Mouse (Mus musculus) intestine, embryonic 14.5 days (tissue): Measurements from ENCODE around the gene Cttnbp2nl. TPM values are rescaled to one million over a fixed set of nuclear protein-coding genes. Genes with fewer than 3 reads are reported as not detected.

ENCODE experiments used
- ATAC-seq: fragments of 200-750 bp; cut with Nextera tagmentation; replicated peaks from 2 replicates; pipeline ENCODE4 v1.8.0; 2017; ENCODE audit warnings: low read depth, moderate number of reproducible peaks, moderate TSS enrichment, moderate library complexity; ENCODE audit not compliant: low FRiP score, low TSS enrichment
- DNase-seq: peaks from one replicate; pipeline ENCODE4 v3.0.0-alpha.2; 2018; ENCODE audit warnings: low spot score
- H3K27ac ChIP-seq: fragments of 300-500 bp; sonication (generic); 2 replicates; pipeline ENCODE4 v1.5.1; 2014; ENCODE audit warnings: low read depth, mild to moderate bottlenecking, control low read depth
- H3K27me3 ChIP-seq: fragments of 300-500 bp; sonication (generic); replicated peaks from 2 replicates; pipeline ENCODE4 v1.6.1; 2014; ENCODE audit warnings: low read length, control low read depth; ENCODE audit not compliant: control insufficient read depth, insufficient read depth
- H3K36me3 ChIP-seq: fragments of 300-500 bp; sonication (generic); 2 replicates; pipeline ENCODE4 v1.6.1; 2014; ENCODE audit warnings: low read length, control low read depth; ENCODE audit not compliant: control insufficient read depth, insufficient read depth
- H3K4me1 ChIP-seq: fragments of 300-500 bp; sonication (generic); replicated peaks from 2 replicates; pipeline ENCODE4 v1.6.1; 2014; ENCODE audit warnings: low read length, control low read depth, mixed read lengths; ENCODE audit not compliant: control insufficient read depth, insufficient read depth
- H3K4me2 ChIP-seq: fragments of 300-500 bp; sonication (generic); 2 replicates; pipeline ENCODE4 v1.6.1; 2014; ENCODE audit warnings: low read length
- H3K4me3 ChIP-seq: fragments of 300-500 bp; sonication (generic); 2 replicates; pipeline ENCODE4 v1.5.1; 2014; ENCODE audit warnings: low read depth, low read length, control low read depth, mixed read lengths
- H3K9ac ChIP-seq: fragments of 300-500 bp; sonication (generic); 2 replicates; pipeline ENCODE4 v1.6.1; 2014; ENCODE audit warnings: mild to moderate bottlenecking, low read length
- H3K9me3 ChIP-seq: fragments of 300-500 bp; sonication (generic); 2 replicates; pipeline ENCODE4 v1.6.1; 2016; ENCODE audit warnings: low read length, control low read depth; ENCODE audit not compliant: control insufficient read depth
- WGBS: fragments of 180-500 bp; shearing (Covaris S2); extraction: QIAGEN DNeasy Blood & Tissue Kit; methylation state at CpG from one replicate; pipeline ENCODE4 v1.1.7; 2014; 5-methylcytosine and 5-hydroxymethylcytosine counted together
- polyA plus RNA-seq: library from polyadenylated mRNA; unstranded; fragments of >200 nt; fragmentation: Nextera tagmentation; extraction: Ambion mirVana; gene quantifications from 2 replicates; pipeline ENCODE4 v1.2.1, GENCODE M21; 2014

The Cttnbp2nl gene
- 23.6 and 31.1 TPM in 2 replicates for polyA plus RNA-seq

DNA sequence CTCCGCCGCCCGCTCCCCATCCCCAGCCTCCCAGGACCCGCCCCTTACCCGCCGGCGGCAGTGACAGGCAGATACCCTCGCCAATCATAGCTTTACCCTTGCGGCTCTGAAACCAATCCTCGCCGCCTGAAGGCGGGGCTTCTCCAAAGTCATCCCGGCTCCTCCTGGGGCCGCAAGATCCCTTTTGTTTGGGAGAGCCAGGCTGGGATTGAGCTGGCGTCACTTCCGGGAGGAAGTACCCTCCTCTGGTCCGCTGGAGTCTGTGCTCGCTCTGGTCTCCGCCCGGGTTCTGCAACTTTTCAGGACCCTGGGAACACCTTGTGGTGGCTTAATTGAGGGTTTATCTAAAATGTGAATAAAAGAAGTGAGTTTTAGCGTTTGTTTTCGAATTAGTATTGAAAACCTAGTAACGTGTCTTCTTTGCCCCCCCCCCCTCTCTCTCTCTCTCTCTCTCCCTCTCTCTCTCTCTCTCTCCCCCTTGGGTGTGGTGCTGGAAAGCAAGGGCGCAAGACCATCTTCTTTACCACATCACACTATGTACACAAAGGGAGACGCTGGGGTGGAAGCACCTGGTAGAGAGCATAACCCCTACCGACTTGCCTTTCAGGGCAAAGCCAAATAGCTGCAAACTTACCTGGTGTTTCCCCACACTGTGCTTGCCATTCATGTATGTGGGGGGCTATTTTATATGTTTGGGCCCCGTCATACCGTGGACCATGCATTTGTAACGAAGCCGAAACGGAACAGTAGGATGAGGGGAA is at the start of gene Cttnbp2nl:
TSS of gene Cttnbp2nl (minus strand) at position 210 of the 761 bp plus-strand sequence.
- no peaks in the 10 kb centered on the region for H3K9me3 ChIP-seq
- WGBS: 2% methylated on average over 31 of the region's 31 CpGs
- peak within 1 kb of the TSS; percentile 96 for H3K4me3 ChIP-seq
- H3K27ac ChIP-seq: peak within 1 kb of the TSS; percentile 80
- peak; percentile 100 for DNase-seq
- peak; percentile 98 for ATAC-seq
- peaks cover 27% of the 10 kb centered on the region for H3K4me1 ChIP-seq
- H3K4me2 ChIP-seq: peak within 1 kb of the TSS; percentile 75
- peak within 1 kb of the TSS; percentile 77 for H3K9ac ChIP-seq
- H3K27me3 ChIP-seq: no peaks in the 10 kb centered on the region
- H3K36me3 ChIP-seq: no peaks in the 10 kb centered on the region

DNA sequence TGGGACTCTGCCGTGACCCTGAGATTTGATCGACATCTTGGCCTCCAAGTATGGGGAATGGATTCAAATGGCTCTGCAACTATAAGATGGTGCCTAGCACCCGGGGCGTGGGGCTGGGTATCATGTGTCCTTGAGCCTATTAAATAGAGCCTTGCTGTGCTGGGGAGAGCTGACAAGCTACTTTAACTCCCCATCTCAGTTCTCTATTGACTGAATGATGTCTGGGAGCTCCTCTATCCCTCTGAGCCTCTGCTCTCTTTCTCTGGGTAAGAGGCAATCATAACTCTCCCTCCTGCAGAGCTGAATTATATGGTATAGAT is 47.3 kb upstream of the Cttnbp2nl start:
- Histone ChIP-seq H3K4me1 (no peaks in the 10 kb centered on the region), H3K27me3 (no peaks in the 10 kb centered on the region), H3K4me3 (no peak overlapping the region), H3K4me2 (no peak overlapping the region), H3K36me3 (no peaks in the 10 kb centered on the region), H3K9ac (no peak overlapping the region), H3K27ac (no peak overlapping the region), H3K9me3 (no peaks in the 10 kb centered on the region)
- no peak for DNase-seq
- no peak for ATAC-seq
- 77% methylated on average over 4 of the region's 4 CpGs for WGBS

DNA sequence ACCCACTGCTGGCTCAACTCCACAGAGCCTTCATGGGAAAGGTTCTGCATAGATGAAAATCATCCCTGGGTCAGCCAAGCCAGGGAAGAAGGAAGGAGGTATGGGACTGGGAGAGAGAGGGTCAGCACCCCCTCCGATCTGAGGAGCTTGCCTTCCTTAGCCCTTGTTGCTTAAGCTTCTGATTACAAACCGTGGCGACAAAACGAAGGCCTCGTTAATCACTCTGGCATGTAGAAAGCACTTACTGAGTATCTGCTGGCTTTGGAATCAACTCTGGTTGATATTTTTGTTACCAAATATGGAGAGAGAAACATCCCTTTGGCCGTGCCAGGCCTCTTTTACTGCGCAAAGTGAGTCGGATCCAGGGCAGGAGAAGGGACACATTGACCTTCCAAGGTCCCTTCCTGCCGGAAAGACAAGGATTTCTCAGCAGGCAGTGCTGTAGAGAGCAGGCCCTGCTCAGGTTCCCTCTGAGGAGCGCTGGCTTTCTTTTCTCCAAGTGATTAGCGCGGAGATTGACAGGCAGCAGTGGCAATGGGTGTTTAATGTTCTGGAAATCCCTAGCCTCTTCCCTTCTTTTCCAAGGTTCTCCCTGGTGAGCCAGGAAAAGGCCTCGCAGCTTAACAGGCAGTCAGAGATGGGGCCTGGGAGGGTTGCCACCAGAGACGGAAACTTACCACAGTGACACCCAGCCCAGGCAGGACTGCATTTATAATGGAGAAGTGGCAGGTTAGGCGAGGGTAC is 46.8 kb upstream of the Cttnbp2nl start:
- no peaks in the 10 kb centered on the region for H3K27me3 ChIP-seq
- H3K4me1 ChIP-seq: no peaks in the 10 kb centered on the region
- no peak overlapping the region for H3K4me2 ChIP-seq
- DNase-seq: no peak
- no peak for ATAC-seq
- no peak overlapping the region for H3K27ac ChIP-seq
- H3K9me3 ChIP-seq: no peaks in the 10 kb centered on the region
- no peak overlapping the region for H3K4me3 ChIP-seq
- no peaks in the 10 kb centered on the region for H3K36me3 ChIP-seq
- 43% methylated on average over 15 of the region's 15 CpGs for WGBS
- H3K9ac ChIP-seq: no peak overlapping the region

DNA sequence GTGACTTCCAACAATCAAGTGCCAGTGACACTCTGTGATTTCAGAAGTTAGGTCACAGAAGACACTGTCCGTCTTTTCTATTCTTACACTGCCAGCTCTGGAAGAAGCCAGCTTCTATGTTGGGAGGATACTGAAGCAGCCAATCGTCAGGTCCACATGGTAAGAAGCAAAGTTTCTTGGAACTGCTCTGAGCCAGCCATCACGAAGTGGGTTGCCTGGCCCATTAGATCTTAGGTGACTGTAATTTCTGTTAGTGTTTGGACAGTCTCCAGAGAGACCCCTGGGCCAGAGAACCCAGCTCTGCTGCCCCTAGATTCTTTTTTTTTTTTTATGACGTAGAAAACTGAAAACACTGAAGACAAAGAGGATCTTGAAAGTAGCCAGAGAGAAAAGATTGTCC is 44.6 kb upstream of the Cttnbp2nl start:
- Histone ChIP-seq H3K4me3 (no peak overlapping the region), H3K9me3 (no peaks in the 10 kb centered on the region), H3K4me2 (no peak overlapping the region), H3K36me3 (no peaks in the 10 kb centered on the region), H3K4me1 (no peaks in the 10 kb centered on the region), H3K27ac (no peak overlapping the region), H3K27me3 (no peaks in the 10 kb centered on the region), H3K9ac (no peak overlapping the region)
- 74% methylated on average over 4 of the region's 4 CpGs for WGBS
- no peak for DNase-seq
- ATAC-seq: no peak

DNA sequence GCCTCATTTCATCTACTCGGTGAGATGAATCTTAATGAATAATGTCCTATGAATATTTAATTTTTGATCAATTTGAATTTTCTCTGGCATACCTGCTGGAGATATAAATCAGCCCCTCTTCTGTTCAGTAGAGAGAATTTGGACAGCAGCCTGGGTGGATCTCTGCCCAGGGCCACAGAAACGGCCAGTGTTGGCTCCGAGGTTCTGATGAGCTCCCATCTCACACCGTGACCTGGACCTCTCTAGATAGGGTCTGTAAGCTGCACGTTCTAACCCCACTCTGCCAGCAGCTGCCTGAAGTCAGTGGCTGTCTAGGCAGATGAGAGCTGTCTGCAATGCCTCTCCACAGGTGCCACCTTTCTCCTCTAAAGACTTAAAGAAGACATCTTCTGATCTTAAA is 42.1 kb upstream of the Cttnbp2nl start:
- no peak overlapping the region for H3K9ac ChIP-seq
- WGBS: 82% methylated on average over 5 of the region's 5 CpGs
- H3K9me3 ChIP-seq: no peaks in the 10 kb centered on the region
- H3K4me1 ChIP-seq: no peaks in the 10 kb centered on the region
- H3K27me3 ChIP-seq: no peaks in the 10 kb centered on the region
- H3K27ac ChIP-seq: no peak overlapping the region
- ATAC-seq (no peak), DNase-seq (no peak)
- no peak overlapping the region for H3K4me3 ChIP-seq
- no peaks in the 10 kb centered on the region for H3K36me3 ChIP-seq
- H3K4me2 ChIP-seq: no peak overlapping the region

DNA sequence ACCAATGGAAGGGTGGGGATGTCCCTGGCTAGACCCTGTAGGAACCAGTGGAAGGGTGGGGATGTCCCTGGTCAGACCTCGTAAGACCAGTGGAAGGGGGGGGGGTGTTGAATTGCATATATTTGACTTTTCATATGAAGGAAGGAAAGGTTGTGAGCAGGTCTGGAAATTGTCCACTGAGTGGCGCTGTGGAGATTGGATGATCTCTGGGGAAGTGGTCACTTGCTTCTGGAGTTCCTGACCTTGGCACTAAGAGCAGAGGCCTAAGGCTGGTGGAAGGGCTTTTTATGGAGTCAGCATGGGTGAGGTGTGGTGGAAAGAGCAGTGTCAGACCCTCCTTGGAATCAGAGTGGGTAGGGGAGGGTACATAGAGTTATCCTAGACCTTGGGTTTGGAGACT is 41.5 kb upstream of the Cttnbp2nl start:
- Histone ChIP-seq H3K36me3 (no peaks in the 10 kb centered on the region), H3K27ac (no peak overlapping the region), H3K27me3 (no peaks in the 10 kb centered on the region), H3K9me3 (no peaks in the 10 kb centered on the region), H3K4me1 (no peaks in the 10 kb centered on the region), H3K4me3 (no peak overlapping the region), H3K9ac (no peak overlapping the region), H3K4me2 (no peak overlapping the region)
- ATAC-seq (no peak), DNase-seq (no peak)
- 51% methylated on average over 2 of the region's 2 CpGs for WGBS

DNA sequence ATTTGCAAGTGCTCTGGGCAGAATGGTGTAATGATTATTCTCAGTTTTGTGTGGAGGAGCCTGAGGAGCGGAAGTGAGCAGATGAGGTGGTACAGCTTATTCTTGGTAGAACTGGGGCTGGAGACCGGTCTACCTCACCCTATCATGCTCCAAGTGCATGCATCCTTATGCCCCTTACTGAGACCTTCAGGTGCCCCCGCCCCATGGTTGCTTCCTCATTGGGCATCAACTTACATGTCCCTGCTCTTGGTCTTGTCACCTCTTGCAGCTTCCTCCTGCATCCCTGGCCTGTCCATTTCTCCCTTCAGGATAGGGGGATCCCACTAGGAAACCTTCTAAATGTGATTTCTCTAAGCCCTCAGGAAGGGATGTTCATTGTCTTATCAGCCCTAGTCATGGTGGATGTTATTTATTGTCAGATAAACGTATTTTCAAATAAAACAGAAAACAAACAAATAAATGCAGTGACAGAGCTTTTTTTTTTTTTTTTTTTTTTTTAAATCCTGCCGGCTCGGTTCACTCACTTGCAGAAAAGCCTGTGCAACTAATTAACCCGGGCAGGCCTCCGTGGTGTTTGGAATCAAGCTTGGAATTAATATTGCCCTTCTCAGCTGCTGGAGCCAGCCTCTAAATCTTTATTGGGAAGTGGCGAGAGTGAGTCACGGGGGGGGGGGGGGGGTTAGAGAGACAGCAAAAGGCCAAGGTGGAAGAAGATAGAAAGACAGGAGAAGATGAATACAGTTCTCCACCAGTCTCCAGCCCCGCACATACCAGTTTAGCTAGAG is 40.0 kb upstream of the Cttnbp2nl start:
- Histone ChIP-seq H3K4me1 (no peaks in the 10 kb centered on the region), H3K27me3 (no peaks in the 10 kb centered on the region), H3K9ac (no peak overlapping the region), H3K4me2 (no peak overlapping the region), H3K9me3 (no peaks in the 10 kb centered on the region), H3K27ac (no peak overlapping the region), H3K4me3 (no peak overlapping the region), H3K36me3 (no peaks in the 10 kb centered on the region)
- no peak for DNase-seq
- 72% methylated on average over 11 of the region's 11 CpGs for WGBS
- no peak for ATAC-seq

DNA sequence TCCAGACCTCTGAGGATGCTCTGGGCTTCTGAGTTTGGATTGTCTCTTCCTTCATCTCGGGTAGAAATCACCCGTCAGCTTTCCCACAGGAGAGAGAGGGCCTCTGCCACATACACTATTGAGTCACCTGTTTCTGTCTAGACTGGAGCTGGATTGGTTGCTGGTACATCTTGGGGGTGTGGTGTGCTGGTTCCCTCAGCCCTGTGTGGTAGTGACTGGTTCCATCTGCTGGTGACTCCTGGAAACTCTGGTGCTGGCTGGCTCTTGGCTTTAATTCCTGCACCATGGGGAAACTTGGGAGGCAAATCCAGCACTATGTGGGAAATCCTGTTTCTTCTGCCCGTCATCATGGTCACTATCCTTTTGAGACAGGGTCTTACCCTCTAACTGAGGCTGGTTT is 38.0 kb upstream of the Cttnbp2nl start:
- no peaks in the 10 kb centered on the region for H3K4me1 ChIP-seq
- WGBS: 18% methylated on average over 3 of the region's 3 CpGs
- no peak for DNase-seq
- H3K27me3 ChIP-seq: no peaks in the 10 kb centered on the region
- H3K4me2 ChIP-seq: no peak overlapping the region
- H3K9ac ChIP-seq: no peak overlapping the region
- H3K27ac ChIP-seq: no peak overlapping the region
- no peak overlapping the region for H3K4me3 ChIP-seq
- no peaks in the 10 kb centered on the region for H3K9me3 ChIP-seq
- H3K36me3 ChIP-seq: no peaks in the 10 kb centered on the region
- 0 out of 2 replicates have a peak, but pooled peaks have one; percentile 62 for ATAC-seq
